Mouse (Mus musculus) hindbrain, postnatal 0 days (tissue): ENCODE results near the gene Fahd1. TPM values are rescaled to one million over a fixed set of nuclear protein-coding genes. Genes with fewer than 3 reads are reported as not detected.

Experiments
- ATAC-seq: fragments of 200-750 bp; cut with Nextera tagmentation; 2 replicates; pipeline ENCODE4 v1.8.0; 2017; ENCODE audit warnings: mild to moderate bottlenecking, moderate TSS enrichment, moderate library complexity
- DNase-seq: peaks from one replicate; pipeline ENCODE4 v3.0.0-alpha.2; 2015; ENCODE audit warnings: low spot score
- H3K27ac ChIP-seq: fragments of 300-500 bp; sonication (generic); 2 replicates; pipeline ENCODE4 v1.5.1; 2014; ENCODE audit warnings: mild to moderate bottlenecking
- H3K27me3 ChIP-seq: fragments of 300-500 bp; sonication (generic); 2 replicates; pipeline ENCODE4 v1.6.1; 2014; ENCODE audit warnings: low read length, mixed read lengths; ENCODE audit not compliant: insufficient read depth
- H3K36me3 ChIP-seq: fragments of 300-500 bp; sonication (generic); 2 replicates; pipeline ENCODE4 v1.6.1; 2014; ENCODE audit warnings: low read length, mixed read lengths; ENCODE audit not compliant: insufficient read depth
- H3K4me1 ChIP-seq: fragments of 300-500 bp; sonication (generic); 2 replicates; pipeline ENCODE4 v1.6.1; 2014; ENCODE audit warnings: antibody characterized with exemption, low read length, mixed read lengths; ENCODE audit not compliant: insufficient read depth
- H3K4me2 ChIP-seq: fragments of 300-500 bp; sonication (generic); 2 replicates; pipeline ENCODE4 v1.6.1; 2014; ENCODE audit warnings: low read depth, mild to moderate bottlenecking, low read length, moderate library complexity, mixed read lengths
- H3K4me3 ChIP-seq: fragments of 300-500 bp; sonication (generic); 2 replicates; pipeline ENCODE4 v1.5.1; 2014; ENCODE audit warnings: low read length
- H3K9ac ChIP-seq: fragments of 300-500 bp; sonication (generic); replicated peaks from 2 replicates; pipeline ENCODE4 v1.6.1; 2014; ENCODE audit warnings: mild to moderate bottlenecking, low read length, moderate library complexity, mixed read lengths
- H3K9me3 ChIP-seq: fragments of 300-500 bp; sonication (generic); 2 replicates; pipeline ENCODE4 v1.6.1; 2016; ENCODE audit warnings: low read length, mixed read lengths
- CTCF ChIP-seq: IDR thresholded peaks from 2 replicates; pipeline ENCODE4 v1.5.1; 2016; ENCODE audit warnings: antibody characterized with exemption, control low read depth, low read depth
- WGBS: fragments of 180-500 bp; shearing (Covaris S2); extraction: QIAGEN DNeasy Blood & Tissue Kit; methylation state at CpG from one replicate; pipeline ENCODE4 v1.1.7; 2014; 5-methylcytosine and 5-hydroxymethylcytosine counted together
- polyA plus RNA-seq: library from polyadenylated mRNA; unstranded; fragments of >200 nt; fragmentation: Nextera tagmentation; extraction: Ambion mirVana; gene quantifications from 2 replicates; pipeline ENCODE4 v1.2.1, GENCODE M21; 2015
- total RNA-seq: library from RNA; depleted of rRNA; stranded (reverse); fragments of >200 nt; gene quantifications from 2 replicates; pipeline ENCODE4 v1.2.3, GENCODE M21; 2014

The Fahd1 gene
- total and polyA plus RNA-seq, 2 experiments from 2014 or later = 16.6 to 20.2 TPM

DNA sequence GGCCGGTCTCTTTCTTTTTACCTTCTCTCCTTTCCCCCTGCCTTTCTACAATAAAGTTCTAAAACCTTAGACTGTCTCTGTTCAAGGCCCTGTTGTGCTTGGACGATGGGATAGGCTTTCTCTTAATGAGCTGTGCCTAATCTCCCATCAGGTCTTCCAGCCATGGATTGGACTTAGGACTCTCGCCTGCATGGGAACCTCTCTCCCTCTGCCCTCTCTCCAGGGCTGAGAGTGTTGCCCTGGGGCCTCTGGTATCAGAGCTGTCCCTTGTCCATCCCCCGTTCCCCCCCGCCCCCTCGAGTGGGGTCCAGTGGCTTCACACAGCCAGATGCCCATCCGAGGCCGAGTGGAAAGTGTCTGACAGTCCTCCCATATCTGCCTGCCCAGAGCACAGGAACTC, 24.8 kb upstream of the Fahd1 start:
- H3K27me3 ChIP-seq = no peaks in the 10 kb centered on the region
- no peak overlapping the region for H3K4me2 ChIP-seq
- ATAC-seq (no peak), DNase-seq (no peak)
- no peaks in the 10 kb centered on the region for H3K36me3 ChIP-seq
- H3K9ac ChIP-seq = no peak overlapping the region
- H3K4me1 ChIP-seq = no peaks in the 10 kb centered on the region
- WGBS = 80% methylated on average over 8 of the region's 8 CpGs
- no peak overlapping the region for H3K27ac ChIP-seq
- no peaks in the 10 kb centered on the region for H3K9me3 ChIP-seq
- no peak for TF ChIP-seq CTCF
- H3K4me3 ChIP-seq = no peak overlapping the region

DNA sequence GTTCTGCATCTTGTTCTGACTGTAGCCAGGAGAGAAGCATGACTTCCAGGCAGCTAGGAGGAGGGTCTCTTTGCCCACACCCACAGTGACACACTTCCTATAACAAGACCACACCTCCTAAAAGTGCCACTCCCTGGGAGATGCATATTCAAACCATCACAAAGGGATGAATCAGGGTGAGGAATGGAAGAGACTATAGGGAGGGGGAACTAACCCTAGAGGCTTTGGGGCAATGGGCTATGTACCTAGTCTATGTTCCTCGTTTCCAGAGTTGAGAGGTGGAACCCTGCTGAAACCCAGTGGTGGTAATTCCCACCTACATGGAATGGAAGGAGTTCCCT, 24.2 kb upstream of the Fahd1 start:
- 29% methylated on average over 1 of the region's 1 CpGs for WGBS
- H3K4me3 ChIP-seq = no peak overlapping the region
- no peak overlapping the region for H3K27ac ChIP-seq
- H3K4me1 ChIP-seq = no peaks in the 10 kb centered on the region
- ATAC-seq (no peak), DNase-seq (no peak)
- no peak overlapping the region for H3K9ac ChIP-seq
- no peak for TF ChIP-seq CTCF
- H3K27me3 ChIP-seq = no peaks in the 10 kb centered on the region
- H3K36me3 ChIP-seq = no peaks in the 10 kb centered on the region
- no peaks in the 10 kb centered on the region for H3K9me3 ChIP-seq
- H3K4me2 ChIP-seq = no peak overlapping the region

DNA sequence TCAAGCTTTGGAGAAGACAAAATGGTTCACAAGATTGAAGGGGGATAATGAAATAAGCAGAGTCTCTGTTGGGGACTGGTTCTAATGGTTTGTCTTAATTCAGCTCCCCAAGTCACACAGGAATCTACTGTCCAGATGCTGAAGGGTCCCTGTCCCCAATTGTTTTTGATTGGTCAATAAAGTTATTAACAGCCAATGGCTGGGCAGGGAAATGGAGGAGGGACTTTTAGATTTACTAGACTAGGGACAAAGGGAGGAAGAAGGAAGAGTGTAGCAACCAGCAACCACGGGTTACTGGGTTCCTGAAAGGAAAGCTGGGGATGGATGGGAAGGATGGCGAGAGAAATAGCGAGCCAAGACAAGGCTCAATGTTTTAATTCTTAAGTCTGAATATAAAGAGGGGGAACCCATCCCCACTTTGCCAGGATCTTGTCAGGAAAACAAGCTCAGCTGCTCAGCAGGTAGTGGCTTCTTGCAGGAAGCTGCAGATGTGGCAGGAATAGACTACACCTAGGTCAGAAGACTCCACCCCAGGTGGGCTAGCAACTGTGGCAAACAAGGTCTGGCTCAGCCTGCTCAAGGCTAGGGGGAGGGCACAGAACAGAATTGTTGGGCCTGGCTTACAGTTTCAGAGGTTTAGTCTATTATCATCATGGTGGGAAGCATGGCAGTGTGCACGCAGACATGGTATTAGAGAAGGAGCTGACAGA, 23.7 kb upstream of the Fahd1 start:
- Histone ChIP-seq H3K4me1 (no peaks in the 10 kb centered on the region), H3K27ac (no peak overlapping the region), H3K4me2 (no peak overlapping the region), H3K4me3 (no peak overlapping the region), H3K9me3 (no peaks in the 10 kb centered on the region), H3K9ac (no peak overlapping the region), H3K27me3 (no peaks in the 10 kb centered on the region), H3K36me3 (no peaks in the 10 kb centered on the region)
- DNase-seq (no peak), ATAC-seq (no peak)
- no peak for TF ChIP-seq CTCF
- 47% methylated on average over 4 of the region's 4 CpGs for WGBS

DNA sequence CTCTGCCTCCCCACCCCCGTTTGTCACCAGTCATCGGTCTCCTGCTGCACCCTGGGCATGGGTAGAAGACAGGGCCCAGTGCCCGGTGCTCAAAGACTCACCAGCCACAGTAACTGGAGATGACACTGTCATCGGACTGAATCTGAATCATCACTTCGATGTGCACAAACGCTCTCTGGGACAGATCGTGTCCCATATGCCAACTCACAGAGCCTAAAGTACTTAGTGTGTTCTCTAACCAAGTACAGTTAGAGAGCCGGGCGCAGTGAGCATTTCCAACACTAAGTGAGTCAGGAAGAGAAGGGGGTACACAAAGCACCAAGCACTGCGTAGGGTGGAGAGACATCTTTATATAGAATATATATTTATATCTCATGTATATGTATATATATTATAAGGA, 17.8 kb upstream of the Fahd1 start:
- Histone ChIP-seq H3K27me3 (no peaks in the 10 kb centered on the region), H3K4me3 (no peak overlapping the region), H3K27ac (no peak overlapping the region), H3K4me1 (no peaks in the 10 kb centered on the region), H3K4me2 (no peak overlapping the region), H3K9ac (no peak overlapping the region), H3K36me3 (peaks cover 25% of the 10 kb centered on the region), H3K9me3 (no peaks in the 10 kb centered on the region)
- DNase-seq (no peak), ATAC-seq (no peak)
- TF ChIP-seq CTCF = no peak
- 92% methylated on average over 10 of the region's 10 CpGs for WGBS

DNA sequence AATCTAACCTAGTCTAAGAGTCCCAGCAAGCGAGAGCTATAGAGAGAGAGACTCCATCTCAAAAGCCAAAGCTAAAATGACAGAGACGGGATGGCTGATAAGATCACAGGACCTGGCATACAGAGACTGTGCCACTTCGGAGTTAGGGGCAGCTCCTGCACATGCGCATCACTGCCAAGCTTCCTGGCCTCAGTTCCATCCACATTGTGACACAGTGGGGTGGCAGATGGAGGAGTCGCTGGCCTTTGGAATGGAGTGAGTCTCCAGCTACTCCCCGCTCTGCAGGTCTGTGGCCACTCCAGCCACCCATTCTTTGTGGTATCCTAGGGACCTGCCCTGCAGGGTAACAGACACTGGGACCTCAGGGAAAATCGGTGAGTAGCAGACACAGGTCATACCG, 15.6 kb upstream of the Fahd1 start, which contains the start of gene Igfals:
Gene Igfals (plus strand): TSS at position 222 of the 400 bp plus-strand sequence.
- H3K27me3 ChIP-seq = no peaks in the 10 kb centered on the region
- H3K9me3 ChIP-seq = no peaks in the 10 kb centered on the region
- H3K27ac ChIP-seq = no peak within 1 kb of the TSS
- H3K4me1 ChIP-seq = no peaks in the 10 kb centered on the region
- no peak within 1 kb of the TSS for H3K9ac ChIP-seq
- ATAC-seq = no peak
- H3K36me3 ChIP-seq = peaks cover 40% of the 10 kb centered on the region
- WGBS = 91% methylated on average over 8 of the region's 8 CpGs
- no peak for DNase-seq
- TF ChIP-seq CTCF = no peak
- H3K4me3 ChIP-seq = no peak within 1 kb of the TSS
- H3K4me2 ChIP-seq = no peak within 1 kb of the TSS

DNA sequence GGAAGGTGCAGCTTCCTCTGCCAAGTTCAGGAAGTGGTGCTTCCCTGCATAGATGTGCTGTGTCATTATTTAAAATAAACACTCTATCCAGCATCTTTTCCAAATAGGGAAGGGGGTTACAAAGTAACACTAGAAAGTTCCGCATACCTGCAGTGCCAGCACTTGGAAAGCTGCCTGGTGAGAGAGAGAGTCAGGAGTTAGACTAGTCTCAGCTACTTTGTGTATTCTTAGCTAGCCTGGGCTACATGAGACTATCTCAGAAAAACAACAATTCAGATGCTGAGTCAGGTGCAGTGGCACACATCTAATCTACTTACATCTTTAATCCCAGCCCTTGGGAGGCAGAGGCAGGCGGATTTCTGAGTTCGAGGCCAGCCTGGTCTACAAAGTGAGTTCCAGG, 11.6 kb upstream of the Fahd1 start:
- 98% methylated on average over 3 of the region's 3 CpGs for WGBS
- H3K9ac ChIP-seq = no peak overlapping the region
- H3K4me1 ChIP-seq = no peaks in the 10 kb centered on the region
- H3K27ac ChIP-seq = no peak overlapping the region
- H3K4me2 ChIP-seq = no peak overlapping the region
- no peaks in the 10 kb centered on the region for H3K9me3 ChIP-seq
- no peak for TF ChIP-seq CTCF
- no peaks in the 10 kb centered on the region for H3K27me3 ChIP-seq
- ATAC-seq (no peak), DNase-seq (no peak)
- H3K4me3 ChIP-seq = no peak overlapping the region
- peaks cover 47% of the 10 kb centered on the region for H3K36me3 ChIP-seq

DNA sequence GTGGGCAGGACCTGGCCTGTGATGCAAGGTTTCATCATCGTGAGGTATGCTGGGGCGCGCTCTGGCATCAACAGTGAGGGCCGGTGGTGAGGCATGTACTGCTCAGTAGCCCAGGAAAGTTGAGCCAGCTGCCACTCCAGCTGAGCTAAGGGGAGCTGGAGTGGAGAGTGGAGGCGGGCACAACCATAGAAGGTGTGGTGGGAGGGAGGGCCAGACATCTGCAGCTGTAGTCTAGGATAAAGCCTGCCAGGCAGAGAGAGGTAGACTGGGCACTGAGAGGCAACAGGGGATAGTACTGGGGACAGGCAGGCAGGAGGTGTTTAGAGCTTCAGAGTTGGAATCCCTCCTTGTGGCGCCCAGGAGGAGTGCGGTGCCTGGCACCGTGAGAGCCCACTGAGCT, 9.9 kb upstream of the Fahd1 start:
- TF ChIP-seq CTCF = no peak
- Histone ChIP-seq H3K4me1 (no peaks in the 10 kb centered on the region), H3K36me3 (peaks cover 43% of the 10 kb centered on the region), H3K4me3 (no peak overlapping the region), H3K27me3 (no peaks in the 10 kb centered on the region), H3K27ac (no peak overlapping the region), H3K9ac (no peak overlapping the region), H3K4me2 (no peak overlapping the region), H3K9me3 (no peaks in the 10 kb centered on the region)
- 98% methylated on average over 8 of the region's 8 CpGs for WGBS
- ATAC-seq = no peak
- no peak for DNase-seq
